Mouse (Mus musculus) embryonic facial prominence, embryonic 11.5 days (tissue): ENCODE measurements at regions not wholly inside any gene's neighbourhood (a gene's known extent, or its start where the extent isn't known, plus 50 kb on each side); places are given as distances from the start of the nearest gene placed in this dataset.

ENCODE experiments used
- ATAC-seq: fragments of 200-750 bp; cut with Nextera tagmentation; replicated peaks from 2 replicates; pipeline ENCODE4 v1.8.0; 2017; ENCODE audit warnings: low read depth; ENCODE audit not compliant: insufficient number of reproducible peaks, low FRiP score, low TSS enrichment
- DNase-seq: peaks from one replicate; pipeline ENCODE4 v3.0.0-alpha.2; 2015; ENCODE audit warnings: low spot score
- H3K27ac ChIP-seq: fragments of 300-500 bp; sonication (generic); replicated peaks from 2 replicates; pipeline ENCODE4 v1.5.1; 2014; ENCODE audit warnings: mild to moderate bottlenecking, low read depth, low read length, control low read depth
- H3K27me3 ChIP-seq: fragments of 300-500 bp; sonication (generic); 2 replicates; pipeline ENCODE4 v1.6.1; 2014; ENCODE audit warnings: mild to moderate bottlenecking, low read length, moderate library complexity, mixed read lengths; ENCODE audit not compliant: control insufficient read depth, insufficient read depth
- H3K36me3 ChIP-seq: fragments of 300-500 bp; sonication (generic); replicated peaks from 2 replicates; pipeline ENCODE4 v1.6.1; 2014; ENCODE audit warnings: low read depth, mild to moderate bottlenecking, low read length, moderate library complexity, mixed read lengths; ENCODE audit not compliant: control insufficient read depth, insufficient read depth
- H3K4me1 ChIP-seq: fragments of 300-500 bp; sonication (generic); 2 replicates; pipeline ENCODE4 v1.6.1; 2014; ENCODE audit warnings: low read length, mixed read lengths; ENCODE audit not compliant: control insufficient read depth, insufficient read depth
- H3K4me2 ChIP-seq: fragments of 300-500 bp; sonication (generic); 2 replicates; pipeline ENCODE4 v1.6.1; 2014; ENCODE audit warnings: low read depth, mild to moderate bottlenecking, control low read depth, low read length, moderate library complexity
- H3K4me3 ChIP-seq: fragments of 300-500 bp; sonication (generic); 2 replicates; pipeline ENCODE4 v1.5.1; 2014; ENCODE audit warnings: low read depth, low read length, control low read depth
- H3K9ac ChIP-seq: fragments of 300-500 bp; sonication (generic); replicated peaks from 2 replicates; pipeline ENCODE4 v1.6.1; 2014; ENCODE audit warnings: mild to moderate bottlenecking, control low read depth, low read length
- H3K9me3 ChIP-seq: fragments of 300-500 bp; sonication (generic); replicated peaks from 2 replicates; pipeline ENCODE4 v1.6.1; 2016; ENCODE audit warnings: mild to moderate bottlenecking, low read length, inconsistent platforms, mixed read lengths; ENCODE audit not compliant: control insufficient read depth
- WGBS: fragments of 180-500 bp; shearing (Covaris S2); extraction: QIAGEN DNeasy Blood & Tissue Kit; methylation state at CpG from one replicate; pipeline ENCODE4 v1.1.7; 2014; 5-methylcytosine and 5-hydroxymethylcytosine counted together

GRCm38 (mm10) chr14:95949512-95949911 lies 68.5 kb downstream of the 4921530L21Rik start:
- H3K36me3 ChIP-seq, result no peaks in the 10 kb centered on the region
- ATAC-seq, result no peak
- H3K4me3 ChIP-seq, result no peak overlapping the region
- H3K27ac ChIP-seq, result no peak overlapping the region
- H3K9ac ChIP-seq, result no peak overlapping the region
- WGBS, result 62% methylated on average over 2 of the region's 2 CpGs
- H3K27me3 ChIP-seq, result no peaks in the 10 kb centered on the region
- no peaks in the 10 kb centered on the region for H3K9me3 ChIP-seq
- no peak overlapping the region for H3K4me2 ChIP-seq
- DNase-seq, result peak; percentile 11
- no peaks in the 10 kb centered on the region for H3K4me1 ChIP-seq

- H3K27me3 ChIP-seq, result no peaks in the 10 kb centered on the region
- no peaks in the 10 kb centered on the region for H3K4me1 ChIP-seq
These were observed 75.1 kb downstream of the 4921530L21Rik start for GRCm38 (mm10) chr14:95956056-95956729.

GRCm38 (mm10) chr14:95984021-95984420 lies 103.0 kb downstream of the 4921530L21Rik start:
- no peaks in the 10 kb centered on the region for H3K36me3 ChIP-seq
- H3K4me2 ChIP-seq, result no peak overlapping the region
- H3K9ac ChIP-seq, result no peak overlapping the region
- H3K27me3 ChIP-seq, result no peaks in the 10 kb centered on the region
- no peak overlapping the region for H3K4me3 ChIP-seq
- H3K4me1 ChIP-seq, result no peaks in the 10 kb centered on the region
- DNase-seq (peak; percentile 21), ATAC-seq (no peak)
- no peaks in the 10 kb centered on the region for H3K9me3 ChIP-seq
- WGBS, result 67% methylated on average over 2 of the region's 2 CpGs
- no peak overlapping the region for H3K27ac ChIP-seq

More at GRCm38 (mm10) chr14:95956056-95956729, 75.1 kb downstream of the 4921530L21Rik start:
- DNase-seq, result no peak
- Histone ChIP-seq H3K4me3 (no peak overlapping the region), H3K9ac (no peak overlapping the region), H3K27ac (no peak overlapping the region), H3K9me3 (no peaks in the 10 kb centered on the region), H3K4me2 (no peak overlapping the region), H3K36me3 (no peaks in the 10 kb centered on the region)
- ATAC-seq, result no peak
- WGBS, result 76% methylated on average over 7 of the region's 7 CpGs

GRCm38 (mm10) chr14:95998356-95998755 lies 117.3 kb downstream of the 4921530L21Rik start:
- ATAC-seq (no peak), DNase-seq (no peak)
- Histone ChIP-seq H3K9me3 (no peaks in the 10 kb centered on the region), H3K36me3 (no peaks in the 10 kb centered on the region), H3K4me2 (no peak overlapping the region), H3K9ac (no peak overlapping the region), H3K27me3 (no peaks in the 10 kb centered on the region), H3K27ac (no peak overlapping the region), H3K4me3 (no peak overlapping the region), H3K4me1 (no peaks in the 10 kb centered on the region)
- WGBS, result 86% methylated on average over 1 of the region's 1 CpGs

GRCm38 (mm10) chr14:96021646-96022045 lies 140.6 kb downstream of the 4921530L21Rik start:
- ATAC-seq (no peak), DNase-seq (no peak)
- Histone ChIP-seq H3K4me3 (no peak overlapping the region), H3K9ac (no peak overlapping the region), H3K9me3 (no peaks in the 10 kb centered on the region), H3K36me3 (no peaks in the 10 kb centered on the region), H3K27ac (no peak overlapping the region), H3K4me1 (no peaks in the 10 kb centered on the region), H3K4me2 (no peak overlapping the region), H3K27me3 (no peaks in the 10 kb centered on the region)
- 83% methylated on average over 2 of the region's 2 CpGs for WGBS
